Mouse (Mus musculus) hindbrain, embryonic 12.5 days (tissue): ENCODE results near the gene Ddah1. TPM values are rescaled to one million over a fixed set of nuclear protein-coding genes. Genes with fewer than 3 reads are reported as not detected.

Experiments
- ATAC-seq: fragments of 200-750 bp; cut with Nextera tagmentation; 2 replicates; pipeline ENCODE4 v1.8.0; 2017; ENCODE audit warnings: moderate TSS enrichment; ENCODE audit not compliant: low FRiP score
- H3K27ac ChIP-seq: fragments of 300-500 bp; sonication (generic); 2 replicates; pipeline ENCODE4 v1.5.1; 2016; ENCODE audit warnings: mild to moderate bottlenecking
- H3K27me3 ChIP-seq: fragments of 300-500 bp; sonication (generic); 2 replicates; pipeline ENCODE4 v1.6.1; 2016; ENCODE audit warnings: mild to moderate bottlenecking
- H3K36me3 ChIP-seq: fragments of 300-500 bp; sonication (generic); 2 replicates; pipeline ENCODE4 v1.6.1; 2016; ENCODE audit warnings: mild to moderate bottlenecking
- H3K4me1 ChIP-seq: fragments of 300-500 bp; sonication (generic); 2 replicates; pipeline ENCODE4 v1.6.1; 2016
- H3K4me2 ChIP-seq: fragments of 300-500 bp; sonication (generic); replicated peaks from 2 replicates; pipeline ENCODE4 v1.6.1; 2016; ENCODE audit warnings: mild to moderate bottlenecking
- H3K4me3 ChIP-seq: fragments of 300-500 bp; sonication (generic); 2 replicates; pipeline ENCODE4 v1.5.1; 2016; ENCODE audit warnings: mild to moderate bottlenecking
- H3K9ac ChIP-seq: fragments of 300-500 bp; sonication (generic); 2 replicates; pipeline ENCODE4 v1.6.1; 2016; ENCODE audit warnings: mild to moderate bottlenecking, moderate library complexity
- H3K9me3 ChIP-seq: fragments of 300-500 bp; sonication (generic); replicated peaks from 2 replicates; pipeline ENCODE4 v1.6.1; 2016; ENCODE audit warnings: mild to moderate bottlenecking
- WGBS: fragments of 180-500 bp; shearing (Covaris S2); methylation state at CpG from one replicate; pipeline ENCODE4 v1.1.7; 2016; 5-methylcytosine and 5-hydroxymethylcytosine counted together
- polyA plus RNA-seq: library from polyadenylated mRNA; unstranded; fragments of >200 nt; fragmentation: Nextera tagmentation; extraction: Ambion mirVana; gene quantifications from 2 replicates; pipeline ENCODE4 v1.2.1, GENCODE M21; 2016

Gene Ddah1
- polyA plus RNA-seq, 1 experiment from 2014 or later: 46.8 TPM

- Histone ChIP-seq H3K27ac (no peak overlapping the region), H3K4me1 (0 out of 2 replicates have a peak, but pooled peaks cover 3% of the 10 kb centered on the region), H3K4me3 (no peak overlapping the region), H3K9ac (no peak overlapping the region), H3K36me3 (no peaks in the 10 kb centered on the region), H3K27me3 (no peaks in the 10 kb centered on the region), H3K4me2 (no peak overlapping the region), H3K9me3 (no peaks in the 10 kb centered on the region)
- WGBS: 72% methylated on average over 9 of the region's 9 CpGs
- ATAC-seq: peak; percentile 56; the same call in 1 of the 2 replicates
Measured at GRCm38 (mm10) chr3:145743476-145744027, 14.9 kb upstream of the Ddah1 start.

GRCm38 (mm10) chr3:145748626-145749025 is 9.8 kb upstream of the Ddah1 start:
- Histone ChIP-seq H3K9me3 (no peaks in the 10 kb centered on the region), H3K27ac (no peak overlapping the region), H3K27me3 (no peaks in the 10 kb centered on the region), H3K9ac (no peak overlapping the region), H3K36me3 (no peaks in the 10 kb centered on the region), H3K4me1 (no peaks in the 10 kb centered on the region), H3K4me3 (no peak overlapping the region), H3K4me2 (no peak overlapping the region)
- WGBS: 72% methylated on average over 1 of the region's 1 CpGs
- no peak for ATAC-seq

GRCm38 (mm10) chr3:145756457-145756856 is 2.0 kb upstream of the Ddah1 start:
- ATAC-seq: no peak
- peaks cover 5% of the 10 kb centered on the region for H3K27me3 ChIP-seq
- H3K4me3 ChIP-seq: no peak overlapping the region
- no peak overlapping the region for H3K9ac ChIP-seq
- H3K4me2 ChIP-seq: no peak overlapping the region
- H3K4me1 ChIP-seq: peaks cover 7% of the 10 kb centered on the region
- H3K9me3 ChIP-seq: no peaks in the 10 kb centered on the region
- no peaks in the 10 kb centered on the region for H3K36me3 ChIP-seq
- no peak overlapping the region for H3K27ac ChIP-seq
- WGBS: 77% methylated on average over 8 of the region's 8 CpGs

GRCm38 (mm10) chr3:145757177-145757576 is 1.3 kb upstream of the Ddah1 start:
- H3K4me1 ChIP-seq: peaks cover 7% of the 10 kb centered on the region
- H3K9ac ChIP-seq: no peak overlapping the region
- no peak for ATAC-seq
- no peak overlapping the region for H3K4me3 ChIP-seq
- no peaks in the 10 kb centered on the region for H3K9me3 ChIP-seq
- whole genome bisulfite sequencing: 64% methylated on average over 8 of the region's 8 CpGs
- H3K27me3 ChIP-seq: peaks cover 5% of the 10 kb centered on the region
- no peak overlapping the region for H3K4me2 ChIP-seq
- H3K27ac ChIP-seq: no peak overlapping the region
- no peaks in the 10 kb centered on the region for H3K36me3 ChIP-seq

GRCm38 (mm10) chr3:145757844-145758243 is 631 bp upstream of the Ddah1 start:
- H3K36me3 ChIP-seq: no peaks in the 10 kb centered on the region
- no peak overlapping the region for H3K4me3 ChIP-seq
- 51% methylated on average over 4 of the region's 4 CpGs for WGBS
- peaks cover 7% of the 10 kb centered on the region for H3K4me1 ChIP-seq
- no peaks in the 10 kb centered on the region for H3K9me3 ChIP-seq
- no peak overlapping the region; the same call in 1 of the 2 replicates for H3K9ac ChIP-seq
- H3K27ac ChIP-seq: no peak overlapping the region
- ATAC-seq: no peak
- peak overlapping the region; percentile 95 for H3K4me2 ChIP-seq
- H3K27me3 ChIP-seq: peaks cover 5% of the 10 kb centered on the region

- Histone ChIP-seq H3K27me3 (peaks cover 5% of the 10 kb centered on the region), H3K27ac (no peak overlapping the region; the same call in 1 of the 2 replicates), H3K4me3 (peak overlapping the region; percentile 72), H3K9ac (peak overlapping the region; percentile 81), H3K4me2 (peak overlapping the region; percentile 95), H3K4me1 (peaks cover 7% of the 10 kb centered on the region), H3K9me3 (no peaks in the 10 kb centered on the region), H3K36me3 (no peaks in the 10 kb centered on the region)
- peak; percentile 74; the same call in 1 of the 2 replicates for ATAC-seq
- 9% methylated on average over 14 of the region's 14 CpGs for WGBS
Measured at GRCm38 (mm10) chr3:145759379-145760209, 1.1 kb downstream of the Ddah1 start.

GRCm38 (mm10) chr3:145760547-145760946 is 2.1 kb downstream of the Ddah1 start:
- H3K4me1 ChIP-seq: peaks cover 8% of the 10 kb centered on the region
- 88% methylated on average over 3 of the region's 3 CpGs for WGBS
- H3K9ac ChIP-seq: no peak overlapping the region
- no peaks in the 10 kb centered on the region for H3K9me3 ChIP-seq
- H3K4me3 ChIP-seq: no peak overlapping the region
- H3K36me3 ChIP-seq: no peaks in the 10 kb centered on the region
- no peak overlapping the region for H3K27ac ChIP-seq
- H3K27me3 ChIP-seq: peaks cover 5% of the 10 kb centered on the region
- 0 out of 2 replicates have a peak overlapping the region, but pooled peaks have one; percentile 9 for H3K4me2 ChIP-seq
- no peak for ATAC-seq

- H3K9ac ChIP-seq: no peak overlapping the region
- peaks cover 5% of the 10 kb centered on the region for H3K27me3 ChIP-seq
- H3K27ac ChIP-seq: no peak overlapping the region
- no peaks in the 10 kb centered on the region for H3K9me3 ChIP-seq
- no peak overlapping the region for H3K4me2 ChIP-seq
- no peak for ATAC-seq
- peaks cover 11% of the 10 kb centered on the region for H3K4me1 ChIP-seq
- H3K4me3 ChIP-seq: no peak overlapping the region
- 70% methylated on average over 3 of the region's 3 CpGs for WGBS
- no peaks in the 10 kb centered on the region for H3K36me3 ChIP-seq
Measured at GRCm38 (mm10) chr3:145761501-145762170, 3.2 kb downstream of the Ddah1 start.

- Histone ChIP-seq H3K4me3 (no peak overlapping the region), H3K27ac (no peak overlapping the region), H3K27me3 (no peaks in the 10 kb centered on the region; the same call in 1 of the 2 replicates), H3K36me3 (no peaks in the 10 kb centered on the region), H3K4me1 (peaks cover 8% of the 10 kb centered on the region), H3K9ac (no peak overlapping the region), H3K4me2 (no peak overlapping the region), H3K9me3 (no peaks in the 10 kb centered on the region)
- WGBS: 84% methylated on average over 4 of the region's 4 CpGs
- ATAC-seq: no peak
Measured at GRCm38 (mm10) chr3:145762957-145763641, 4.6 kb downstream of the Ddah1 start.

- Histone ChIP-seq H3K9ac (no peak overlapping the region), H3K4me3 (no peak overlapping the region), H3K27me3 (no peaks in the 10 kb centered on the region; the same call in 1 of the 2 replicates), H3K4me2 (no peak overlapping the region), H3K27ac (no peak overlapping the region), H3K36me3 (no peaks in the 10 kb centered on the region), H3K4me1 (peaks cover 7% of the 10 kb centered on the region), H3K9me3 (no peaks in the 10 kb centered on the region)
- WGBS: 98% methylated on average over 3 of the region's 3 CpGs
- no peak for ATAC-seq
Measured at GRCm38 (mm10) chr3:145763642-145763972, 5.1 kb downstream of the Ddah1 start.

- Histone ChIP-seq H3K27ac (no peak overlapping the region), H3K36me3 (no peaks in the 10 kb centered on the region), H3K4me3 (no peak overlapping the region), H3K9ac (no peak overlapping the region), H3K9me3 (no peaks in the 10 kb centered on the region), H3K4me1 (peaks cover 6% of the 10 kb centered on the region), H3K27me3 (no peaks in the 10 kb centered on the region; the same call in 1 of the 2 replicates), H3K4me2 (no peak overlapping the region)
- WGBS: 92% methylated on average over 2 of the region's 2 CpGs
- no peak for ATAC-seq
Measured at GRCm38 (mm10) chr3:145764416-145764815, 5.9 kb downstream of the Ddah1 start.

GRCm38 (mm10) chr3:145768439-145768838 is 10.0 kb downstream of the Ddah1 start:
- WGBS: 89% methylated on average over 4 of the region's 4 CpGs
- H3K4me2 ChIP-seq: no peak overlapping the region
- no peaks in the 10 kb centered on the region for H3K9me3 ChIP-seq
- peaks cover 4% of the 10 kb centered on the region; the same call in 1 of the 2 replicates for H3K4me1 ChIP-seq
- H3K9ac ChIP-seq: no peak overlapping the region
- H3K4me3 ChIP-seq: no peak overlapping the region
- ATAC-seq: no peak
- H3K27ac ChIP-seq: no peak overlapping the region
- no peaks in the 10 kb centered on the region; the same call in 1 of the 2 replicates for H3K27me3 ChIP-seq
- no peaks in the 10 kb centered on the region for H3K36me3 ChIP-seq
